Mouse (Mus musculus): Measurements from ENCODE around the gene Cab39l.

DNA sequence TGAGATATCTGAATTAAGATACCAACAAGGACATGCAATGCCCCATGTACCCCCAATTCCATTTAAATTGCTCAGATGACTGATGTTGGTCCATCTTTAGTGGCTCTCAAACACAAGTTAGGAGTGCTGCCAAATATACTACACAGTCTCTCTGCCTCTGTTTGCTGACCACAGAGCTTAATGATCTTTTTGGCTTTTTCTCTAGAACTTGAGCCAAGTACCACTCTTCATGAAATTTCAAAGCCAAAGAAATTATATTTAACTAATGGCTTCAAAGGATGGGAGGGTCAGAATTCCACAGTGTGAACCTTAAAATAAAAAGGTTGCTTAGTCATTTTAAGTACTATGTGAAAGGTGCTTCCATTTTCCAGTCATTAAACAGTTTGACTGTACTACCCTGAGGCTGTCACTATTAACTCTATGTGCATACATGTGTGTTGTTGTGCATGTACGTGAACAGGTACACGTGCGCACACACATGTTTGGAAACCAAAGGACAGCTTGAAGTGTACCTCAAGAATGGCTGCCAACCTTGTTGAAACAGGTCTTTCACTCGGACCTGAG, 44.6 kb downstream of the Cab39l start:
- TF ChIP-seq POLR2A (IDR thresholded peaks at IDR 0.05; ENCODE audit: insufficient read depth, low read length) (no peak), CTCF (IDR thresholded peaks at IDR 0.05; ENCODE audit: low read depth, low read length) (no peak), EP300 (IDR thresholded peaks at IDR 0.05; ENCODE audit: insufficient read depth, low read depth, low read length) (no peak)

Data from ES-Bruce4 (cell line).